Mouse (Mus musculus) frontal cortex, postnatal 25 days (tissue): ENCODE data around the gene Vip.
A peak's percentile ranks its signal among the peaks of the same experiment; 100 is the strongest.

Experiments
- DNase-seq, 2 experiments: peaks; one replicate each; pipeline ENCODE4 v3.0.0; 2022; ENCODE audit warnings: low spot score in 2 of 2

Gene Vip

DNA sequence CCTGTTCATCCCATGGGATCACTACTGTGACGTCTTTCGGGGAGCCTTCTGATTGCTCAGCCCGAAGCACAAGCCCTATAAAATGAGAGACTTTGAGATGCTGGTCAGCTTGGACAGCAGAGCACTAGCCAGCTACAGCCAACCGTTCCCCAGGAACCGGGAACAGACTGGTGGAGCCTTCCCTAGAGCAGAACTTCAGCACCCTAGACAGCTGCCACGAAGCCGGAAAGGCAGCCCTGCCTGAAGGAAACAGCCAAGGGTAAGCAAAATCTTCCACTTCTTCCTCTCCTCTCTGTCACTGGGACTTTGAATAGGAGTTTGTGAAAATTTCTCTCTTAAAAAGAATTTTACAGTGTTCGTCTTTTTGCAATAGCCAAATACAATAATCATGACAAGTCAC, at the start of gene Vip:
Gene Vip, plus strand, starts transcription at position 107 of the 400 bp plus-strand sequence.
- no peak for DNase-seq

DNA sequence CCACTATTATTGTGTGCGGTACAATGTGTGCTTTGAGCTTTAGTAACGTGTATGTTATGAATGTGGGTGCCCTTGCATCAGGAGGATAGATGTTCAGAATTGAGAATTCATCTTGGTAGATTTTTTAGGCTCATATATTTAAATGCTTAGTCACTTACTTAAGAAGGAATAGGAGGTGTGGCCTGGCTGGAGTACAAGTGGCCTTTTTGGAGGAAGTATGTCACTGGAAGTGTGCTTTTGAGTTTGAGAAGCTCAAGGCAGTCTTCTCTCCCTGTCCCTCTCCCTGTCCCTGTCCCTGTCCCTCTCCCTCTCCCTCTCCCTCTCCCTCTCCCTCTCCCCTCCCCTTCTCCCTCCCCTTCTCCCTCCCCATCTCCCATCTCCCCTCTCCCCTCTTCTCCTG, 48.0 kb upstream of the Vip start:
- no peak for DNase-seq

DNA sequence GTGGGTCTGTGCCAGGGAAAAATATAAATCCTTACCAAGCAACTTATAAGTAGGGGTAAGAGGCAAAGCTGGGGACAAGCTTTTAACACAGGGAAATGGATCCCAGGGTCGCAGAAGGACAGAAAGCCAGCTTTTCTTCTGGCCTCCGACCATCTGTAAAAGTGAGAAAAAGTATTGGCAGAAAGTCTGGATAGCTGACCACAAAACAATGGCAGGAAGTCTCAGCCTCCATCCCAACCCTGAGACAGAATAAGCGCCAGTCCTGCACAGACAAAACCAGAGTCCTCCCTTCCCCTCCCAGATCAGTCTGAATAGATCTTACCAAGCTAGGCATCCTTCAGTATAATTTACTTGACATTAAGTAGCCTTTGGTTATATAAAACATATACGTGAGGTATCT, 47.0 kb upstream of the Vip start:
- no peak for DNase-seq

DNA sequence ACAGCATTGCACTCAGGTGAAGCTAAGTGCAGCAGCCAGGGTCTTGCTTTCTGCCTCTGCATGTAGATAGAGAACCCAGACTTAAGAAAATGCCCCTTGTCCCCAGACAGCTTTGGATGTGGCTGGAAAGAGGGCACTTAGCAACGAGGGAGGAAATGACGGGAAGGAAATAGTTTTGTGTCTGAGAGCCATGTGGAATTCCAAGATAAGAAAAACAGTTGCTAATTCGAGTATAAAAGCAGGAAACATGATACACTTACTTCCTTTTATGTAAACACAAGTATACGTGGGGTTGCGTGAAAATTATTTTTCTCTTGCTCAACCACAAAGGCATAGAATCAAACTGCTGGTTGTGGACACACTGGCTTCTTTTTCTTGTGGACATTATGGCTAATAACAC, 45.6 kb upstream of the Vip start, which contains the start of gene Myct1:
Gene Myct1, plus strand, starts transcription at position 312 of the 400 bp plus-strand sequence.
- DNase-seq: no peak

DNA sequence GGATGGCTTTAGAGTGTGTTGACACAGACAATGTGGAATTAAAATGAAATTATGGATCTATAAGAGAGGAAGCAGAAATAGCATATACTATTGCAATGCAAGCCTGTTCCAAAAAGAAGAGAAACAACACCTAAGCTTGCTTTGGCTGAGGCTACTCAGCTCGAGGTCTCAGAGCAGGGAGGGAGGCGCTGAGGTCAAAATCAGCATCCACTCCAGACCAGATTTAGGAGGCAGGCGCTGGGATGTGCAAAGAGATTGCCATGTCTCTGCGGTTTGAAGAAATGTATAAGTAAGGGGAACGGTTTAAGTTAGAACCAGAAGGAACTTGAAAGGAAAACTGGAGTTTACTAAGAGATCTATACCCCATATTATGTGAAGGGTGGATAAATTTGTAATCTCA, 44.6 kb upstream of the Vip start:
- no peak for DNase-seq

DNA sequence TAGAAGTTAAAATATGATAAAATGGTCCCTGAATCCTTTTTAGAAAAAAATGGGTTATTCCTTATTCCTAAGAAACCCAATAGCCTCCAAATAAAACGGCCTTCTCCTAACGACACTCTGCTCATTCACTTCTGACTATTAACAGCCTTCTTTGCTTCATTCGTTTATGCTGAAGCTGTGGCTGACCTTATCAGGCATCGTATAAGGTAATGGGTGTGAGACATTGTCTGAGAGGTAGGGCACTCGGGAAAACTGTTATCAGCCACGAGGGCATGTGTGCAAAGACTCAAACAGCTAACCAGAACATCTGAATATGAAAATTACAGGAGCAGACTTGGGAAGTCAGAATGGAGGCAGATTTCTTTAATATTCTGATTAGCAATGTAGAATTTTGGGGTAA, 42.5 kb upstream of the Vip start:
- no peak for DNase-seq

DNA sequence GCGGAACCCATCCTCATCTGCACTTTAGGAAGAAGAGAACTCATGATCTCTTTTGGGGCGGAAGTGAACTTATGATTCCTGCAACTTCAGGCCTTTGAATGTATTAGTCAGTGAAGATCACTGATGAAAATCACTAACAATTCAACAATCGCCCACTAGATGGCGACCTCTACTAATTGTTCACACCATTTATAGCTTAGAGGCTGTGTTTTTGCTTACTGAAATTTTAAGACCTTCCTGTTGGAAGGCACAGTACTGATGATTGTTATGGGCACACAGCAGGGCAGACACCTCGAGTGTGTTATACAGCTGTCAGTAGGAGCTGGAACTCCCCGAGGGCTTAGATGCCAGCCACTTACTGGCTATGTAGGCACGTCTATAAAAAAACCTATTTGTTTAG, 38.9 kb upstream of the Vip start:
- peak; percentile 31 to 65 for DNase-seq

DNA sequence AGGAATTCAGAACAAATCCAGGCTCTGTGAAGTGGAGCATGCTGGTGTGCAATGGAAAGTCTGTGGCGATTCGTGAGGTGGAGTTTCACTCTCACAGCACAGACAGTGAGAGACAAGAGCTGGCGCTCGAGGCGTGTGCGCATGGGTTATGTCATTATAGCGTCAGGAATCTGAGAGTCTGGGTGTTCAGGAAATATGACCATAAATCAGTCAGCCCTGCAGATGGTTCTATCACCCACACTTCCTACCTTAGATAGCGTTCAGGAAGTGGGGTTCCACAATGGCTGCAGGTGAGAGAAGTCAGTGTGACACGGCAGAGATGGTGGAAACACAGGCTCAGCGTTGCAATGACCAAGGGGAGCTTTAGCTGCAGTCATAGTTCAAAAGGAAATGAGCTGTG, 35.5 kb upstream of the Vip start:
- DNase-seq: no peak

DNA sequence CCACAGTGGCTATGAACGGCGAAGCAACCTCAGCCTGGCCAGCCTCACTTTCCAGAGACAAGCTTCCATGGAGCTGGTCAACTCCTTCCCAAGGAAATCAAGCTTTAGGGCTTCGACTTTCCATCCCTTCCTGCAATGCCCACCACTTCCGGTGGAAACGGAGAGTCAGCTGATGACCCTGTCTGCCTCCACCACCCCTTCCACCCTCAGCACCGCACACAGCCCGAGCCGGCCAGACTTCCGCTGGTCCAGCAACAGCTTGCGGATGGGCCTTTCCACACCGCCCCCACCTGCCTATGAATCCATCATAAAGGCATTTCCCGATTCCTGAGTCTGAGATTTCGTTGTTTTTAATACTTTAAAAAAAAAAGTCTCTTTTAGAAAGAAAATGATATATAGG, 34.6 kb upstream of the Vip start:
- no peak for DNase-seq

DNA sequence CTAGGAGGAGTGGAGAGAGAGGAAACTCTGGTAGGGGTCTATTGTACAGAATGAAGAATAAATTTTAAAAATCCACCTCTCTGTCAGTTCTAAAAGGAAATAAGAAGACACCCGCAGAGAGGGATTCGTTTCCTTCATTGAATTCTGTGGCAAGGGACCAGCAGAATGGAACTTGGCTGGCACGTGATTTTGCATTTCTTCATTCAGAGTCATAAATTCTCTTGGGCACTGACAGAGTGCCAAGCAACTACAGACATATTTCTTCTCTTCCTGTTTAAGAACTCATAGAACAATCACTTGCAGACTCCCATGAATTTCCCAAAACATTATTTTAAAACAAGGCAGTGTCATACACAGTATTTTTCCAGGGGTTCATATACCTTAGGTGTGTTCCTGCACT, 30.1 kb upstream of the Vip start:
- DNase-seq: no peak

DNA sequence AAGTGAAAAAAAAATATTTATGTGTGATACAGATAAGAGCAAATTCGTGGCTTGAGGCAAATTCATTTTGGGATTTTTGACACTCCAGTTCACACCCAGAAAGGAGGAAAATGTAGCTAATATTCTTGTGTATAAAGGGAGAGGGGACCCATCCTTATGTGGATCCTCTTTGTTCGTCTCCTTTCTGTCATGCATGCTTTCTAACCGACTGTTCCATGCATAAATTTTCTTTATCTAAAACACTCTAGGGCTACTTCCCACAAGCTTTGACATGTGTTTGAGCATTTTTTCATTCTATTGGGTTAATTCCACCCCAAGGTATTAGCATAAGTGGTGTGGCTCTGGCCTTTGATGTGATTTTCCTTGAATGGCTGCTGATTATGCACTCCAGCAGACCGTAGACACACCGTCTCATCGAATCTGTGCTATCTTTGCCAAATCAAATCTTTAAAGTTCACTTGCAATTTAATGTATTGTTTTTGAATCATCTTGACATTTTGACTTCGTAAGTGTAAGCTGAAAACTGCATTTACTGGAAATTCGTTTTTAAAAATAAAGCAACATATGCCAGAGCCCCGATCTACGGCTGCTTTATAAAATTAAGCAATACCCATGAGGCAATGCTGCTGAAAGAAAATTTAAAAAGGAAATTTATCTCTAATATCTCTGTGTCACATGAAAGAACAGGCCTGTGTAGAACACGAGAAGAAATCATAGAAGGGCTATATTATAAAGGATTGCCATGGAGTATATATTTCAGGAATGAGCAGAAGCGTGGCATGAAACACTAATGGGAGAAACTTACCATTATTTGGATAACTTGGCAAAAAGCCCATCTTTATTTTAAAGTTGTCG, 23.6 kb upstream of the Vip start:
- DNase-seq: no peak

DNA sequence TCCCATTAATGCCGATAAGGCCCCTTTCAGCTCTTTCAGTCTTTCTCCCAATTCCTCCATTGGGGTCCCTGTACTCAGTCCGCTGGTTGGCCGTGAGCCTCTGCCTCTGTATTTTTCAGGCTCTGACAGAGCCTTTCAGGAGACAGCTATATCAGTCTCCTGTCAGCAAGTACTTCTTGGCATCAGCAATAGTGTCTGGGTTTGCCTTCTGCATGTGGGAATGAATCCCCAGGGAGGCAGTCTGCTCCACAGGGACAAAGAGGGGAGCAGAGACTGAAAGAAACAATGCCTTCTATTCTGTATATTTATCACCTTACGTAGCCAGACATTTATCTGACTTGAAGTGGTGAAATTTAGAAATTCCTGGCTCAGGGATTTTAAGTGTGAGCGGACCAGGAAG, 12.8 kb upstream of the Vip start:
- DNase-seq: no peak

DNA sequence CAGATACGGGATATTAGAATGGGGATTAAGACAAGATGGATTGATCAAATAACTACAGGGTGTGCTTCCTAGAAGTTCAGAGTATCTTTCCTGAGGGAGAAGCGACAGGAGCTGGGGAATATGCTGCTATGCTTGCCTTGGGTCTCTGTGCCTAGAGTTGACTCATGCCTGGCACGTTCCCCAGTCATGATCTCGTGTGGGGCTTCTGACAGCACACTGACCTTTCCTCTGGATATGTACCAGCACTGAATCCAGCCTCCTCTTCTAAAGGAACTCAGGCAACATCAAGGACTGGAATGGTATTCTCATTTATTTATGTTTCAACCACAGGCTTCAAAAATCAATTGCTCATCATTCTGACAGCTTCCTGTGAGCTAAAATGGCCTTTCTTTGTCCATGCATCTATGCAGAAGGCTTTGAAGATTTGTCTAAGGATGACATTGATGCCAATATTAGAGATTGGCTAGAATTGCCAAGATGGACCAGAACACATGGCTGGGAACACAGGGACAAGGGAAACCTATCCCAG, 5.3 kb upstream of the Vip start:
- no peak for DNase-seq

DNA sequence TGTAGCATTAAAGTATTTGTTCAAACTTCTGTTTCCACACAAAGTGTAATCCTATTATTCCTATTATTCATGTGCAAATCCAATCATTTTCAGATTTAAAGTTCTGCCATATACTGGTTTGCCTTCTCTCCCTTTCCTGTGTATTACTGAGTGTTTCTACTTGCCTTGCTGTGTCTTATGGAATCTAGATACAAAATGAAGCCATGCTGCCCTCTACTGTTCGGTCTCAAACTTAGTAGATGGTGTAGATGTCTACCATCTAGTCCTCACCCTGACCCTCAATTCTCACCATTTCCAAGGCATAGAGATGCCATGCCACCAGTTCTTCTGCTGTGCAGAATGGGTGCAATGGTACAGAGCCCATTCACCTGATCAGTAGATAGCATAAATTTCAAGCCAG, 4.7 kb upstream of the Vip start:
- peak in 1 of 2 experiments; percentile 19 for DNase-seq

DNA sequence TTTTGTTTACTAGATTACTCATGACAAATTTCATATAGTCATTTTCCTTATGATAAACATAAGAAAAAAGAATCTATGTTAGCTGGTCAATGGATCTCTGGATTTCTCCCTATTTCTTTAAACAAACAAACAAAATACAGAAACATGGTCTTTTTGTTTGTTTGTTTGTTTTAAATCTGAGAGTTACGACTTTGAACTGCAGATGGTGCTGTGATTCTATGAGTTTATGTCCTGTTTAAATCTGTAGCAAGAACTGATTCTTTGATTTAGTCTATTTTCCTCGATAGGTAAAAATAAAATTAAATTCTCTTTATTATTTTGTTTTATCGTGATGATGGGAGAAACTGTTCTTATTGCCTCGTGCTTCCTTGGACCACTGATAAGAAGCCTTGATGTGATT, 1.7 kb upstream of the Vip start:
- no peak for DNase-seq

DNA sequence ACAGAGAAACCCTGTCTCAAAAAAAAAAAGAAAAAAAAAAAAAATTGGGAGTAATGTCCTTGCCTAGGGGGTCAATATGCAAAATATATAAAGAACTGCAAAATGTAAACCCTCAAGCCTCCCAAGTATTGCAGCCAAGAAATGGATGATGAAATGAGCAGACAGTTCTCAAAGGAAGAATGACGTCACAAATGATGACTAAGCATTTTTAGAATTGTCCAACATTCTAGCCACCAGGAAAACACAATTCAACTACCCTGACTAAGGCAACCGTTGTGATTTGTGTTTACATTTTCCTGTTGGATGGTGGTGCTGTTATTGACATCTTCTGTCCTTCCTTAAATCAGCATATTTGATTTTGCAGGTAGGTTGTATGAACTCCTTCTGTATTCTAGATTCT, 42.3 kb downstream of the Vip start:
- DNase-seq: no peak

DNA sequence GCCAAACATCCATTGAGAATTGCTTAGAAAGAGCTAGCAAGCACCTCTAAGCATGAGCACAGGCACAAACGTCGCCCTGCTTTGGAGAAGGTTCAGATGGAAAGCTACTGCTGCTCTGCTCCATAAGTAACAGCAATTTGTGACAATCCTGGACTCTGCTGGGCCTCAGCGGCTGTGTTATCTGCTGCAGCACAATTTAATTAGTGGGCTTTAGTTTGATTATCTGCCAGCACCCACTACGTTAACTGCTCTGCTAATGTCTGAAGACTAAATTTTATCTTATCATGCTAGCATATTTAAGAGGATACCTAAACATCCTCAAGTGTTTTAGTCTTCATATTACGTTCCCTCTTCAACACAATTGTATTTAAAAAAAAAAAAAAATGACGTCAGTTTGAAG, 46.6 kb downstream of the Vip start:
- no peak for DNase-seq

DNA sequence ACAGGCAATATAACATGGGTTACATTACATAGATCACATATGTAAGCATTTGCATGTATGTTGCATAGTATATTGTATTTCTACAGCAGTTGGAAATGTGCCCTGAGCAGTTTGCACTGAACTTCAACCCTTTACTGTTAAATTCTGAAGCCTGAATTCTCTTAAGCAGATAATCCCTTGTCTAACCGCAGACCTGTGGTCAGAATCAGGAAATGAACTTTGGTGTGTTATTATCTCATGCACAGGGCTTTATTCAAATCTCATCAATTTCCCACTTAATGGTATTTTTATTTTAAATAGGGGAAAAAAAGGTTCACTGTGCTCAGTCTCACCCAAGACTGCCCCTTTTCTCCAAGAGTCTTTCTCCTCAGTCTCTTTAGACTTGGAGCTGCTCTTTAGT, 55.3 kb downstream of the Vip start:
- DNase-seq: no peak
